Mouse (Mus musculus) neural tube, embryonic 14.5 days (tissue): ENCODE data around the gene Kdelc2. TPM values are rescaled to one million over a fixed set of nuclear protein-coding genes. Genes with fewer than 3 reads are reported as not detected.

ENCODE experiments used
- ATAC-seq: fragments of 200-750 bp; cut with Nextera tagmentation; 2 replicates; pipeline ENCODE4 v1.8.0; 2017; ENCODE audit warnings: low read depth, mild to moderate bottlenecking, moderate TSS enrichment, moderate library complexity
- H3K27ac ChIP-seq: fragments of 300-500 bp; sonication (generic); 2 replicates; pipeline ENCODE4 v1.5.1; 2014; ENCODE audit warnings: low read depth, mild to moderate bottlenecking, control low read depth, low read length, moderate library complexity, mixed read lengths
- H3K27me3 ChIP-seq: fragments of 300-500 bp; sonication (generic); 2 replicates; pipeline ENCODE4 v1.6.1; 2014; ENCODE audit warnings: low read length; ENCODE audit not compliant: control insufficient read depth, insufficient read depth
- H3K36me3 ChIP-seq: fragments of 300-500 bp; sonication (generic); 2 replicates; pipeline ENCODE4 v1.6.1; 2014; ENCODE audit warnings: low read length, mixed read lengths; ENCODE audit not compliant: control insufficient read depth, insufficient read depth
- H3K4me1 ChIP-seq: fragments of 300-500 bp; sonication (generic); 2 replicates; pipeline ENCODE4 v1.6.1; 2014; ENCODE audit warnings: low read length; ENCODE audit not compliant: control insufficient read depth, insufficient read depth
- H3K4me2 ChIP-seq: fragments of 300-500 bp; sonication (generic); 2 replicates; pipeline ENCODE4 v1.6.1; 2014; ENCODE audit warnings: mild to moderate bottlenecking, low read depth, low read length, control low read depth
- H3K4me3 ChIP-seq: fragments of 300-500 bp; sonication (generic); 2 replicates; pipeline ENCODE4 v1.5.1; 2014; ENCODE audit warnings: low read depth, low read length, control low read depth, mixed read lengths
- H3K9ac ChIP-seq: fragments of 300-500 bp; sonication (generic); replicated peaks from 2 replicates; pipeline ENCODE4 v1.6.1; 2014; ENCODE audit warnings: low read depth, mild to moderate bottlenecking, control low read depth, low read length, mixed read lengths
- H3K9me3 ChIP-seq: fragments of 300-500 bp; sonication (generic); 2 replicates; pipeline ENCODE4 v1.6.1; 2016; ENCODE audit warnings: low read length; ENCODE audit not compliant: control insufficient read depth
- WGBS: fragments of 180-500 bp; shearing (Covaris S2); extraction: QIAGEN DNeasy Blood & Tissue Kit; methylation state at CpG from one replicate; pipeline ENCODE4 v1.1.7; 2014; 5-methylcytosine and 5-hydroxymethylcytosine counted together
- polyA plus RNA-seq: library from polyadenylated mRNA; unstranded; fragments of >200 nt; fragmentation: Nextera tagmentation; extraction: Ambion mirVana; gene quantifications from 2 replicates; pipeline ENCODE4 v1.2.1, GENCODE M21; 2014

The Kdelc2 gene
- 3.8 and 7.2 TPM in 2 replicates for polyA plus RNA-seq

DNA sequence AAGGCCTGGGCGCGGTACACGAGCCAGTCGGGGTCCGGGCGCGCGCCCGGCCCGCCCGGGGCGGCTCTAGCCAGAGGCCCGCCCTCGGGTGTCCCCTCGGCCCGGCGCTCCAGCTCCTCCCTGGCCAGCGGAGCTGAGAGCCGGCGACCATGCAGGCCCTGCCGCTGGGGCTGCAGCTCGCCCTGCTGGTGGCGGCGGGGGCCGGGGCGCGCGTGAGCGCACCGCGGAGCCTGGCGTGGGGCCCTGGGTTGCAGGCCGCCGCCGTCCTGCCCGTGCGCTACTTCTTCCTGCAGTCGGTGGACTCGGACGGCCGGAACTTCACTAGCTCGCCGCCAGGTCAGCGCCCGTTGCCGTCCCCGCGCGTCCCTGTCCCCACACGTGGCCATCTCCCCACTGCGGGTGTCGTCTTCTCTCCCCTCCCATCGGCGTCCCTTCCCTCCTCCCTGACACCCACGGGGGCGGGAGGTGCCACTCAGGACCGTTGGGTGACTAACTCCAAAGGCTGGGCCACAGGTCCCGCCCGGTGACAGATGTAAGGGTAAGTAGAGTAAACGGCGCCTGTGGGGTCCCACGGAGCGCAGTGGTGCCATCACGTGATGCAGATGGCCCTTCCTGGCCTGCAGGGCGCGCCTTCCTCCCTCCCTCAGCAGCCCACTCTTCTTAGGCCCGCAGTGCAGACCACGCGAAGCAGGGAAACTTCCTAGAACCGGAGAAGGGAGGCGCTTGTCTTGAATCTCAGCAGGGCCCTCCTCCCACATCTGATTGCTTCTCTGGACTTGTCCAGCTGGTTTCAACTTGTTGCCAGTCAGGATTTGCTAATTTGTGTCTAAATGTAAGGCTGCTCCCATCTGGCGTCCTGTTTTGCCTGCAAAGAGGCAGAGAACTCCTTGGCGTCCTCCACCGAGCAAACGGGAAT, at the start of gene Kdelc2:
Kdelc2 (plus strand) TSS at position 75 of the 916 bp plus-strand sequence.
- no peaks in the 10 kb centered on the region for H3K27me3 ChIP-seq
- H3K4me2 ChIP-seq, result peak within 1 kb of the TSS; percentile 98
- no peaks in the 10 kb centered on the region for H3K9me3 ChIP-seq
- H3K4me1 ChIP-seq, result no peaks in the 10 kb centered on the region
- under 1% methylated on average over 71 of the region's 75 CpGs for WGBS
- H3K4me3 ChIP-seq, result peak within 1 kb of the TSS; percentile 63
- peak within 1 kb of the TSS; percentile 78 for H3K27ac ChIP-seq
- peak; percentile 96 for ATAC-seq
- no peaks in the 10 kb centered on the region for H3K36me3 ChIP-seq
- peak within 1 kb of the TSS; percentile 55 for H3K9ac ChIP-seq

DNA sequence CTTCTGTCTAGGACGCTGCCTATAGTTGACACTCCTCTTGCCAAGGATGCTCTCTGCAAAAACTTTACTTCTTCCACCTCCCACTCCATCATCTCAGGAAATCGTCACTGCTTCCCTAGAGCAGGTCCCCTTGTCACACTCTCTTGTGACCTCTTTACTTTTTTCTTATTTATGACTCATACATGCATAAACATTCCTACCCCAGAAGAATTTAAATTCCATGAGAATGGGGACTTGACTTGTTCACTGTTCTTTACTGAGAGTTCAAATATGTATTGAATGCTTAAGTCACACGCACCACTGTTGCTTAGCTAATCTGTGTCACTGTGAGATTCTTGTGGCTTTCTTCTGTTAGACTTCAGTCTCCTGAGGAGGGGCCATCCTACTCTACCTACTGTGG, 48.7 kb upstream of the Kdelc2 start:
- H3K4me3 ChIP-seq, result no peak overlapping the region
- no peak overlapping the region for H3K27ac ChIP-seq
- H3K9ac ChIP-seq, result no peak overlapping the region
- no peaks in the 10 kb centered on the region for H3K36me3 ChIP-seq
- no peak overlapping the region for H3K4me2 ChIP-seq
- WGBS, result 82% methylated on average over 3 of the region's 3 CpGs
- H3K27me3 ChIP-seq, result no peaks in the 10 kb centered on the region
- H3K9me3 ChIP-seq, result no peaks in the 10 kb centered on the region
- ATAC-seq, result no peak
- H3K4me1 ChIP-seq, result no peaks in the 10 kb centered on the region

DNA sequence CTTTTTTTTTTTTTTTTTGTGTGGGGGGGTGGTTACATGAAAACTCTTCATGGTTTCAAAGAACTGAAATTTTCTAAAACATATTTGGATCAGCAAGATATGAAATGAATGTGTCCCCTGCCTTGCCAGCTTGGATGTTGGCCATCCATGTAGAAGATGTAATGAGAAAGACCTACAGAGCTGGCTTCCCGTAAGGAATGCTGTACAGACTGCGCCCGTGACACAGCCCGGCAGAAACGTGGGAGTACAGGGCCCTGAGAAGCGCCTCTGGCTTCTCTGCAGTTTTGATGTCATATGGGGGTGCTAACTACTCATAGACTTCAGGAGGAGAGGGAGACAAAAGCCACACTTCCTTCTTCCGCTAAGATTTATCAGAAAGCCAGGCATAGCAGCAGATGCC, 44.2 kb upstream of the Kdelc2 start:
- no peak for ATAC-seq
- no peak overlapping the region for H3K27ac ChIP-seq
- 93% methylated on average over 7 of the region's 7 CpGs for WGBS
- H3K9me3 ChIP-seq, result no peaks in the 10 kb centered on the region
- H3K4me2 ChIP-seq, result no peak overlapping the region
- no peaks in the 10 kb centered on the region for H3K36me3 ChIP-seq
- H3K4me1 ChIP-seq, result 0 out of 2 replicates have a peak, but pooled peaks cover 6% of the 10 kb centered on the region
- no peaks in the 10 kb centered on the region for H3K27me3 ChIP-seq
- no peak overlapping the region for H3K4me3 ChIP-seq
- no peak overlapping the region for H3K9ac ChIP-seq

DNA sequence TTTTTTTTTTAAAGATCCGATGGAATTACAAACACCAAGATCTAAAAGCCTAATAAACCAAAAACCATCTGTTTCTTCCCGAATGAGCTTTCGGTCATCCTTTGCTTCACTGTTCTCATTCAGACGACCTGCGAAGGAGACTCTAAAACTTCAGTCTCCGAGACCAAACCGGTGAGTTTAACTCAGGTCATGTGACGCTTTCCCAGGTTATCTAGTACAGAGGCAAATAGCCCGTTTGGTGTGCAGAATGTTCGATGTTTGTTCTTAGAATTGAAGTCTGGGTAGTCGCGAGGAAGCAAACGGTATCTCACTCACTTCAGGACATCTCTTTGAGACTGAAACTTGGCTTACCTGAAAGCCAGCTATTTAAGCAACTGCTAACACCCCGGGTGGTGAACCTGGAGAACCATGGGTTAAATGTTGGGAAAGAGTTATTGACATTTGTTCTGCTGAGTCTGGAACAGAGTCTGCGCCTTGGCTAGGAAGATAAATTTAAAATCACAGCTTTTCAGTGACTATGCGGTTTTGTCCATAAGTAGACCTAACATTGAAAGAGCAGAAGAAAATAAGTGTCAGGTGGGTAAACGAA, 43.4 kb upstream of the Kdelc2 start:
- H3K9me3 ChIP-seq, result no peaks in the 10 kb centered on the region
- no peaks in the 10 kb centered on the region for H3K36me3 ChIP-seq
- H3K4me2 ChIP-seq, result peak overlapping the region; percentile 77
- 0 out of 2 replicates have a peak, but pooled peaks cover 6% of the 10 kb centered on the region for H3K4me1 ChIP-seq
- no peaks in the 10 kb centered on the region for H3K27me3 ChIP-seq
- WGBS, result 42% methylated on average over 17 of the region's 17 CpGs
- ATAC-seq, result no peak
- H3K27ac ChIP-seq, result no peak overlapping the region
- H3K9ac ChIP-seq, result no peak overlapping the region; the same call in 1 of the 2 replicates
- H3K4me3 ChIP-seq, result peak overlapping the region; percentile 37

DNA sequence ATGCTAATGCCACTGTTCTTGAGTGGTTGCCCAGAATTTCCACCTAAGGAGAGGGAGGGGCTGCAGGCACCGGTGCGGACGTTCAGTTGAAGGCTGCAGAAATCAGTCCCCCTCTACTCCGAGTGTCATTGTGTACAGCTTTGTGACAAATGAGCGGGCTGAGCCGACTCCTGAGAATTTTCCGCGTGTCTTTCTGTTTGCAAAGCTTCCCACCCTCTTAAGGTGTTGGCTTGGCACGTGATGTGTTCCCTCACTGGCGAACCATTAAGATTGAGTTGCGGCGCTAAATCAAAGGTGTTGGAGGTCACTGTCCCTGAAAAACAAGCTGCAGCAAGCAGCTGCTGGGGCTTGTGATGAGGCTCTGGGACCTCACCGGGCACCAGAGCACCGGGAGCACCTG, 42.9 kb upstream of the Kdelc2 start:
- WGBS, result 10% methylated on average over 14 of the region's 14 CpGs
- H3K9ac ChIP-seq, result peak overlapping the region; percentile 41; the same call in 1 of the 2 replicates
- no peak for ATAC-seq

DNA sequence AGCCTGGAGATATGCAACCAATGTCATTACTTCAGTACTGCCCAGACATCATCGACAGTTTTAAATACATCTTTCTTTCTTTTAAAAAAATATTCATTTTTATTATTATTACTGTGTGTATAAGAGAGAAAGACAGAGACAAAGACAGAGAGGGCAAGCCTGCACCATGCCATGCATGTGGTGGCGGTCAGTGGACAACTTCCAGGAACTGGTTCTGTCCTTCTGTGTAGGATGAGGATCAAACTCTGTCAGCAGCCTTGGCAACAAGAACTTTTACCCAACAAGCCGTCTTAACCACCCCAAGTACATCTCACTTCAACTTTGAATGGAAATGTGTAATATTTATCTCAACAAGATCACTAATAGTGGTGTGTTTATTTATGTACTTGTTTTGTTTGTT, 41.8 kb upstream of the Kdelc2 start:
- Histone ChIP-seq H3K4me3 (no peak overlapping the region), H3K27me3 (no peaks in the 10 kb centered on the region), H3K9me3 (no peaks in the 10 kb centered on the region), H3K27ac (no peak overlapping the region), H3K4me2 (no peak overlapping the region), H3K4me1 (0 out of 2 replicates have a peak, but pooled peaks cover 6% of the 10 kb centered on the region), H3K36me3 (no peaks in the 10 kb centered on the region), H3K9ac (no peak overlapping the region)
- 92% methylated on average over 3 of the region's 3 CpGs for WGBS
- no peak for ATAC-seq

More for the DNA sequence above, 42.9 kb upstream of the Kdelc2 start:
- Histone ChIP-seq H3K4me1 (0 out of 2 replicates have a peak, but pooled peaks cover 6% of the 10 kb centered on the region), H3K27me3 (no peaks in the 10 kb centered on the region), H3K4me3 (peak overlapping the region; percentile 37), H3K36me3 (no peaks in the 10 kb centered on the region), H3K9me3 (no peaks in the 10 kb centered on the region), H3K27ac (no peak overlapping the region), H3K4me2 (peak overlapping the region; percentile 77)

DNA sequence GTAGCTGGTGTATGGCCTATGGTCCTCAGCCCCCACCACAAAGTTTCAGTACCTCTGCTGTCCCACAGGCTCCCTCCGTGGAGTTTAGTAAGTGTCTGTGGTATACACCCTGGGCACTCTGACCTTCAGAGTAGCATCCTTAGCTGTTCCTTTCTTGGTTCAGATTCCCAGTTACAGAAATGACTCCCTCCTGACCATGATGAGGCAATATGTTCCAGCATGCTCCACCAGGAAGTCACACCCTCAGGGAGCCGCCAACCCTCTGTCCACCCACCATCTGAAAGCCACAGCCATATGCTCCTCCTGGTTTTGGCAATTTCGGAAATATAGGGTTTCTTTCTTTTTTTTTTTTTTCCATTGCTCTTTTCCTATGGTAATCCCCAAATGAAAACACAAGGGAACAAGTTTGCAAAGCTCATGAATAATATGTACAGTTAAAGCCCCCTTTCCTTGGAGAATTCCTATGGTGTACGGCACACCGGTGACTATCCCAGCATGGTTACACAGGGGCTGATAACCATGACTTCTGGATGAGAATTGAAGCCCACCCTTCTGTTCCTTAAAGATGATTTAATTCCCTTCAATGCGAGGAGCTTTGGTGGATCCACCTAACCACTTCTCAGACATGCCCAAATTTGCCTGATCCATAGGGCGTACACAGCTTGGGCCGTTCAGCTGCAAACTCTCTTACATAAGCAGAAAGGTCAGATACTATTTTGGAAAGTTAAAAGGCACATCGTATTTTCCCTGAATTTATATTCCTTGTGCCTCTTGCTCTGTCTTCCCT, 39.0 kb upstream of the Kdelc2 start:
- H3K4me1 ChIP-seq, result 0 out of 2 replicates have a peak, but pooled peaks cover 6% of the 10 kb centered on the region
- WGBS, result 87% methylated on average over 9 of the region's 9 CpGs
- H3K27ac ChIP-seq, result no peak overlapping the region
- H3K4me3 ChIP-seq, result no peak overlapping the region
- no peaks in the 10 kb centered on the region for H3K9me3 ChIP-seq
- H3K27me3 ChIP-seq, result no peaks in the 10 kb centered on the region
- H3K9ac ChIP-seq, result no peak overlapping the region
- no peak for ATAC-seq
- H3K4me2 ChIP-seq, result no peak overlapping the region
- H3K36me3 ChIP-seq, result no peaks in the 10 kb centered on the region

DNA sequence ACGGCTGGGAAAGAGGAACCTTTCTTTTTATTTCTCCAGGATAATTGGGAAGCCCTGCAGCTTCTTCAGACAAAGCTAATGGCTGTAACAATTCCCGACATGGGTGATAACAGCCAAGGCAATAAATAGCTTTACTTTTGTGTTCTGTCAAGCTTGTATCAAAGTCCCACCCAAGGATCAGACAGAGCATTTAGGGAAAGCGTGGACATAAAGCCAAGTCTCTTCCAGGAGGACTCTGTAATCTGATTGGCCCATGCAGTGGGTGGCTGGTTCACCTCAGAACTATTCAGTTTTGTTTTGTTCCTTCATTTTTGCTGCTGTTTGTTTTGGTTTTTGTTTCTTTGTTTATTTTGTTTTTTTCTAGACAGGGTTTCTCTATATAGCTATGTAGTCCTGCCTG, 38.1 kb upstream of the Kdelc2 start:
- 14% methylated on average over 3 of the region's 3 CpGs for WGBS
- no peaks in the 10 kb centered on the region for H3K27me3 ChIP-seq
- H3K4me2 ChIP-seq, result no peak overlapping the region
- no peaks in the 10 kb centered on the region for H3K36me3 ChIP-seq
- no peak for ATAC-seq
- H3K9me3 ChIP-seq, result no peaks in the 10 kb centered on the region
- H3K27ac ChIP-seq, result no peak overlapping the region
- H3K9ac ChIP-seq, result no peak overlapping the region
- H3K4me3 ChIP-seq, result no peak overlapping the region
- 0 out of 2 replicates have a peak, but pooled peaks cover 3% of the 10 kb centered on the region for H3K4me1 ChIP-seq
